Mouse (Mus musculus) heart, embryonic 12.5 days (tissue): ENCODE results near the gene Tipin. TPM values are rescaled to one million over a fixed set of nuclear protein-coding genes. Genes with fewer than 3 reads are reported as not detected.
A peak's percentile ranks its signal among the peaks of the same experiment; 100 is the strongest.
"Not testable (repeated sequence)": the region's sequence is repeated elsewhere in the genome, so short reads cannot be mapped to it uniquely, and the experiment has no call there.

ENCODE experiments used
- ATAC-seq: fragments of 200-750 bp; cut with Nextera tagmentation; 2 replicates; pipeline ENCODE4 v1.8.0; 2017; ENCODE audit warnings: moderate TSS enrichment, moderate library complexity; ENCODE audit not compliant: insufficient number of reproducible peaks, low FRiP score
- H3K27ac ChIP-seq: fragments of 300-500 bp; sonication (generic); 2 replicates; pipeline ENCODE4 v1.5.1; 2016; ENCODE audit warnings: mild to moderate bottlenecking, moderate library complexity; ENCODE audit not compliant: poor library complexity, severe bottlenecking
- H3K27me3 ChIP-seq: fragments of 300-500 bp; sonication (generic); replicated peaks from 2 replicates; pipeline ENCODE4 v1.6.1; 2016; ENCODE audit warnings: mild to moderate bottlenecking, moderate library complexity
- H3K36me3 ChIP-seq: fragments of 300-500 bp; sonication (generic); 2 replicates; pipeline ENCODE4 v1.6.1; 2016; ENCODE audit warnings: mild to moderate bottlenecking, moderate library complexity
- H3K4me1 ChIP-seq: fragments of 300-500 bp; sonication (generic); replicated peaks from 2 replicates; pipeline ENCODE4 v1.6.1; 2016; ENCODE audit warnings: mild to moderate bottlenecking
- H3K4me2 ChIP-seq: fragments of 300-500 bp; sonication (generic); 2 replicates; pipeline ENCODE4 v1.6.1; 2016; ENCODE audit warnings: mild to moderate bottlenecking, moderate library complexity
- H3K4me3 ChIP-seq: fragments of 300-500 bp; sonication (generic); 2 replicates; pipeline ENCODE4 v1.5.1; 2016; ENCODE audit warnings: mild to moderate bottlenecking
- H3K9ac ChIP-seq: fragments of 300-500 bp; sonication (generic); 2 replicates; pipeline ENCODE4 v1.6.1; 2016; ENCODE audit warnings: mild to moderate bottlenecking, moderate library complexity
- H3K9me3 ChIP-seq: fragments of 300-500 bp; sonication (generic); replicated peaks from 2 replicates; pipeline ENCODE4 v1.6.1; 2016; ENCODE audit warnings: mild to moderate bottlenecking, moderate library complexity
- WGBS: fragments of 180-500 bp; shearing (Covaris S2); methylation state at CpG from one replicate; pipeline ENCODE4 v1.1.7; 2016; 5-methylcytosine and 5-hydroxymethylcytosine counted together
- polyA plus RNA-seq: library from polyadenylated mRNA; unstranded; fragments of >200 nt; fragmentation: Nextera tagmentation; extraction: Ambion mirVana; gene quantifications from 2 replicates; pipeline ENCODE4 v1.2.1, GENCODE M21; 2016

The Tipin gene
- polyA plus RNA-seq, 1 experiment from 2014 or later: 133 TPM

- Histone ChIP-seq H3K36me3 (peaks cover 2% of the 10 kb centered on the region; the same call in 1 of the 2 replicates), H3K9ac (no peak overlapping the region), H3K9me3 (no peaks in the 10 kb centered on the region), H3K4me1 (peaks cover 28% of the 10 kb centered on the region), H3K4me3 (no peak overlapping the region), H3K4me2 (no peak overlapping the region), H3K27ac (no peak overlapping the region), H3K27me3 (no peaks in the 10 kb centered on the region)
- ATAC-seq: no peak
These were observed 31.2 kb upstream of the Tipin start for GRCm38 (mm10) chr9:64250111-64250730.

DNA sequence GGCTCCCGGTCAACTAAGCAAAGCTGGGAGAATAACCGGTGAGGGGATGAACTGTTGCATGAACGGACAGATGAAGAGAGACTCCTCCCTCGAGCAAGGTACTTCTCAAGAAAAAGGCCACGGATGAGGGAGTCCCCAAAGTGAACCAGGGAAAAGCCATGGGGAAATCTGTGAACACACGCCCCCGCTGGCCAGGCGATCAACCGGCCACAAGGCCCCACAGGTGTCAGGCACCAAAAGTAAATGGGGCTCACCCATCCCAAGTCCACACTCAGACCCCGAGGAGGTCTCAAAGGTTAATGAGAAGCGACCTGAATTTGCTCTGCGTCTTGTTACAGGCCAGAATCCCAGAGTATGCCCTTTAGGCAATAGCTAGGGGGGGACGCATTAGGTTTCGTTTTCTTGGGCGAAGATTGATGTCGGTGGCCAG lies 28.8 kb upstream of the Tipin start:
- Histone ChIP-seq H3K36me3 (no peaks in the 10 kb centered on the region), H3K4me2 (peak overlapping the region; percentile 73), H3K27ac (peak overlapping the region; percentile 86), H3K4me1 (peaks cover 28% of the 10 kb centered on the region), H3K4me3 (peak overlapping the region; percentile 73), H3K9ac (peak overlapping the region; percentile 84), H3K9me3 (no peaks in the 10 kb centered on the region), H3K27me3 (no peaks in the 10 kb centered on the region)
- no peak for ATAC-seq
- 0% methylated on average over 16 of the region's 16 CpGs for WGBS

GRCm38 (mm10) chr9:64253021-64253904 lies 28.1 kb upstream of the Tipin start, which contains the start of gene Map2k1:
Map2k1 (minus strand) TSS chr9:64253631.
- peak within 1 kb of the TSS; percentile 84 for H3K9ac ChIP-seq
- peak within 1 kb of the TSS; percentile 86 for H3K27ac ChIP-seq
- peak within 1 kb of the TSS; percentile 73 for H3K4me2 ChIP-seq
- no peaks in the 10 kb centered on the region for H3K27me3 ChIP-seq
- under 1% methylated on average over 89 of the region's 89 CpGs for WGBS
- H3K4me1 ChIP-seq: peaks cover 28% of the 10 kb centered on the region
- no peaks in the 10 kb centered on the region for H3K9me3 ChIP-seq
- peak; percentile 97 for ATAC-seq
- peak within 1 kb of the TSS; percentile 73 for H3K4me3 ChIP-seq
- H3K36me3 ChIP-seq: no peaks in the 10 kb centered on the region

DNA sequence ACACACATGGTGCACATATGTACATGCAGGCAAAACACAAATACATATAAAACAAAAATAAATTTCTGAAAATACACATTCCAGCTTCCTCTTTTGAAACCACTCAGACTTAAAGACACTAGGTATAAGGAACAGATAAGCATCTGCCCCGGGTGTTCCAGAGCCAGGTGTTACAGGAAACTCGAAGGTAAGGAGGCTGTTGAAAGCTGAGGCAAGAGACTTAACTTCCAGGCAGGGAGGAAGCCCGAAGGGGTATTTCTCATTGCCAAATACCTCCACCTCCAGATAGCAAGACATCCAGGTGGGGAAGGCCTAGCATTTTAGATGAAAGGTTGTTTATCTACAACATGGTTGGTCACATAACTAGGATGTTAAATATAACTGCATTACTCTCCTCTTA lies 26.0 kb upstream of the Tipin start:
- H3K9ac ChIP-seq: no peak overlapping the region
- H3K27me3 ChIP-seq: no peaks in the 10 kb centered on the region
- WGBS: 69% methylated on average over 3 of the region's 3 CpGs
- H3K4me3 ChIP-seq: no peak overlapping the region
- H3K9me3 ChIP-seq: no peaks in the 10 kb centered on the region
- no peak for ATAC-seq
- H3K4me1 ChIP-seq: peaks cover 18% of the 10 kb centered on the region
- H3K27ac ChIP-seq: no peak overlapping the region
- H3K4me2 ChIP-seq: no peak overlapping the region
- H3K36me3 ChIP-seq: no peaks in the 10 kb centered on the region

- ATAC-seq: no peak
- H3K27me3 ChIP-seq: no peaks in the 10 kb centered on the region
- H3K4me3 ChIP-seq: no peak overlapping the region
- H3K4me2 ChIP-seq: no peak overlapping the region
- H3K4me1 ChIP-seq: peaks cover 11% of the 10 kb centered on the region
- no peaks in the 10 kb centered on the region for H3K9me3 ChIP-seq
- WGBS: 80% methylated on average over 3 of the region's 3 CpGs
- no peak overlapping the region for H3K27ac ChIP-seq
- no peak overlapping the region for H3K9ac ChIP-seq
- H3K36me3 ChIP-seq: no peaks in the 10 kb centered on the region
These were observed 25.2 kb upstream of the Tipin start for GRCm38 (mm10) chr9:64256204-64256603.

DNA sequence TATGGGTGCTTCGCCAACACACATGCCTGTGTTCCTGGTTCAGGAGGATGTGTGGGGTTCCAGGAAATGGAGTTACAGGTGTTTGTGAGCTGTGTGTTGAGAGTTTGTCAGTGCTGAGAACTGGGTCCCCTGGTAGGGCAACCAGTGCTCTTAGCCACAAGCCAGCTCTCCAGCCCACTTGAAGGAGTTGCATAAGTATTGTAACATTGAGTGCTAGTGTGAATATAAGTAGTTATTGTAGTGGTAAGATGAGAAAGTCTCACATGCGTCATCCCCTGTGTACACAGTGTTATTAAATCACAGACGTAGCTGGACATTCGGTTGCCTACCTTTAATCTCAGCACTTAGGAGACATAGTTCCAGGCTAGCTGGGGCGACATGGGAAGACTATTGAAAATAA lies 21.5 kb upstream of the Tipin start:
- H3K36me3 ChIP-seq: no peaks in the 10 kb centered on the region
- H3K27ac ChIP-seq: no peak overlapping the region
- H3K9ac ChIP-seq: no peak overlapping the region
- H3K4me1 ChIP-seq: no peaks in the 10 kb centered on the region
- H3K4me2 ChIP-seq: no peak overlapping the region
- no peak for ATAC-seq
- 0 out of 2 replicates have a peak, but pooled peaks cover 4% of the 10 kb centered on the region for H3K9me3 ChIP-seq
- no peaks in the 10 kb centered on the region for H3K27me3 ChIP-seq
- WGBS: 80% methylated on average over 5 of the region's 5 CpGs
- H3K4me3 ChIP-seq: no peak overlapping the region

- Histone ChIP-seq H3K36me3 (no peaks in the 10 kb centered on the region), H3K9me3 (0 out of 2 replicates have a peak, but pooled peaks cover 4% of the 10 kb centered on the region), H3K27ac (no peak overlapping the region), H3K4me1 (no peaks in the 10 kb centered on the region), H3K4me3 (no peak overlapping the region), H3K4me2 (no peak overlapping the region), H3K9ac (no peak overlapping the region), H3K27me3 (no peaks in the 10 kb centered on the region)
- 81% methylated on average over 4 of the region's 4 CpGs for whole genome bisulfite sequencing
- no peak for ATAC-seq
These were observed 20.4 kb upstream of the Tipin start for GRCm38 (mm10) chr9:64261023-64261422.

GRCm38 (mm10) chr9:64264813-64265212 lies 16.6 kb upstream of the Tipin start:
- Histone ChIP-seq H3K4me1 (no peaks in the 10 kb centered on the region), H3K4me2 (no peak overlapping the region), H3K4me3 (no peak overlapping the region), H3K36me3 (no peaks in the 10 kb centered on the region), H3K9me3 (0 out of 2 replicates have a peak, but pooled peaks cover 4% of the 10 kb centered on the region), H3K9ac (no peak overlapping the region), H3K27ac (no peak overlapping the region), H3K27me3 (no peaks in the 10 kb centered on the region)
- ATAC-seq: no peak
- WGBS: 37% methylated on average over 1 of the region's 1 CpGs

- H3K9ac ChIP-seq: no peak overlapping the region
- H3K9me3 ChIP-seq: no peaks in the 10 kb centered on the region
- no peaks in the 10 kb centered on the region for H3K4me1 ChIP-seq
- 95% methylated on average over 1 of the region's 1 CpGs for WGBS
- no peak overlapping the region for H3K27ac ChIP-seq
- H3K4me2 ChIP-seq: no peak overlapping the region
- H3K36me3 ChIP-seq: no peaks in the 10 kb centered on the region
- H3K27me3 ChIP-seq: no peaks in the 10 kb centered on the region
- H3K4me3 ChIP-seq: no peak overlapping the region
- no peak for ATAC-seq
These were observed 14.2 kb upstream of the Tipin start for GRCm38 (mm10) chr9:64267231-64267630.

GRCm38 (mm10) chr9:64268196-64268595 lies 13.2 kb upstream of the Tipin start:
- WGBS: 74% methylated on average over 10 of the region's 10 CpGs
- H3K27me3 ChIP-seq: no peaks in the 10 kb centered on the region

GRCm38 (mm10) chr9:64268836-64269235 lies 12.5 kb upstream of the Tipin start:
- 90% methylated on average over 8 of the region's 8 CpGs for WGBS
- not testable (repeated sequence) for H3K27me3 ChIP-seq, H3K4me2 ChIP-seq, H3K9me3 ChIP-seq, H3K36me3 ChIP-seq, H3K4me1 ChIP-seq, ATAC-seq, H3K9ac ChIP-seq, H3K4me3 ChIP-seq, H3K27ac ChIP-seq

More at GRCm38 (mm10) chr9:64268196-64268595, 13.2 kb upstream of the Tipin start:
- no peak overlapping the region for H3K4me2 ChIP-seq
- H3K4me3 ChIP-seq: no peak overlapping the region
- 0 out of 2 replicates have a peak overlapping the region, but pooled peaks have one; percentile 10 for H3K9ac ChIP-seq
- H3K36me3 ChIP-seq: no peaks in the 10 kb centered on the region
- H3K9me3 ChIP-seq: no peaks in the 10 kb centered on the region
- H3K4me1 ChIP-seq: no peaks in the 10 kb centered on the region
- no peak overlapping the region for H3K27ac ChIP-seq
- ATAC-seq: no peak
